Mouse (Mus musculus) right cerebral cortex, adult 2 months (tissue): ENCODE results near the gene Ptgfrn.

ENCODE experiments used
- DNase-seq, 2 experiments: peaks; one replicate each; pipeline ENCODE4 v3.0.0; 2021 to 2022; ENCODE audit warnings: low spot score in 2 of 2

The Ptgfrn gene

GRCm38 (mm10) chr3:101078344-101078743, 31.7 kb downstream of the Ptgfrn start:
- no peak for DNase-seq

- no peak for DNase-seq
These were observed 32.4 kb downstream of the Ptgfrn start for GRCm38 (mm10) chr3:101077710-101078100.

- DNase-seq, result no peak
These were observed 32.9 kb downstream of the Ptgfrn start for GRCm38 (mm10) chr3:101076966-101077709.

- DNase-seq, result no peak
These were observed 34.2 kb downstream of the Ptgfrn start for GRCm38 (mm10) chr3:101075866-101076265.

GRCm38 (mm10) chr3:101073384-101073783, 36.7 kb downstream of the Ptgfrn start:
- peak; percentile 20 to 33 for DNase-seq

- no peak for DNase-seq
These were observed 37.4 kb downstream of the Ptgfrn start for GRCm38 (mm10) chr3:101072506-101073215.

- no peak for DNase-seq
These were observed 38.5 kb downstream of the Ptgfrn start for GRCm38 (mm10) chr3:101071576-101071975.

- DNase-seq, result no peak
These were observed 39.3 kb downstream of the Ptgfrn start for GRCm38 (mm10) chr3:101070796-101071235.

GRCm38 (mm10) chr3:101070230-101070795, 39.8 kb downstream of the Ptgfrn start:
- DNase-seq, result no peak

- DNase-seq, result no peak
These were observed 41.4 kb downstream of the Ptgfrn start for GRCm38 (mm10) chr3:101068701-101069100.

GRCm38 (mm10) chr3:101066175-101066574, 43.9 kb downstream of the Ptgfrn start:
- DNase-seq, result no peak

GRCm38 (mm10) chr3:101061865-101062585, 48.1 kb downstream of the Ptgfrn start:
- peak; percentile 47 to 54 for DNase-seq

GRCm38 (mm10) chr3:101059214-101059613, 50.9 kb downstream of the Ptgfrn start:
- peak; percentile 26 to 29 for DNase-seq

GRCm38 (mm10) chr3:101058203-101058602, 51.9 kb downstream of the Ptgfrn start:
- no peak for DNase-seq

GRCm38 (mm10) chr3:101055216-101055615, 54.9 kb downstream of the Ptgfrn start:
- DNase-seq, result no peak

- DNase-seq, result no peak
These were observed 58.5 kb downstream of the Ptgfrn start for GRCm38 (mm10) chr3:101051601-101052000.

GRCm38 (mm10) chr3:101049997-101050396, 60.1 kb downstream of the Ptgfrn start:
- no peak for DNase-seq

GRCm38 (mm10) chr3:101048781-101049180, 61.3 kb downstream of the Ptgfrn start:
- no peak for DNase-seq

- DNase-seq, result peak; percentile 83 to 87
These were observed 62.3 kb downstream of the Ptgfrn start for GRCm38 (mm10) chr3:101047586-101048275.

GRCm38 (mm10) chr3:101045431-101045830, 64.6 kb downstream of the Ptgfrn start:
- DNase-seq, result no peak

- DNase-seq, result no peak
These were observed 65.4 kb downstream of the Ptgfrn start for GRCm38 (mm10) chr3:101044686-101045085.
